Mouse (Mus musculus) heart, postnatal 4 days (tissue): ENCODE measurements around the gene Pi4kb. TPM values are rescaled to one million over a fixed set of nuclear protein-coding genes. Genes with fewer than 3 reads are reported as not detected.
"Not testable (repeated sequence)": the region's sequence is repeated elsewhere in the genome, so short reads cannot be mapped to it uniquely, and the experiment has no call there.

Source experiments
- DNase-seq: peaks from one replicate; pipeline ENCODE4 v3.0.0; 2021
- total RNA-seq, 2 experiments: library from RNA; stranded (reverse); gene quantifications; 2 replicates each; pipeline ENCODE4 v1.2.3; 2021

Gene Pi4kb
- total RNA-seq, 2 experiments from 2014 or later: 33.4 to 36.5 TPM

DNA sequence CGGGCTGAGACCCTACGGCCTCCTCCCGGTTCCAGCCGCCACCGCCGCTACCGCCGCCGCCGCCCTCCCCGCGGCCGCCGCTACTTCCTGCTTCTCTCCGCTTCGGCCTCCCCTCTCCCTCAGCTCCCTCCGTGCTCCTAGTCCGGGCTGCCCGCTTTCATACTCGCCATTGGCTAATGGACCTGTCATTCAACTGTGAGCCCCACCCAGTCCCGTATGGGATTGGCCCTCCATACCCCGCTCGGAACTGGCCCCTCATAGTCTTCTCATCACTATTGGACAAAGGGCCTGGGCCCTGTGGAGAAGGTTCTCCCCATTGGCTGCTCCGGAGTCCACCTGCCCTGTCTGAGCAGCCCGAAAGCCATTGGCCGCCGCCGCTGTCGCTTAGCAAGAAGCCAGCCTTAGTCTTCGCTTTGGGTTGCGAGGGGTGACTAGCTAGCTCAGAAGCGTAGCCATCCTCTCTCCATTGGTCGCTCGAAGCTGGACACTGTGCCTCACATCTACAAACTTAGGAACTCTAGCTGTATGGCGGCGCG lies 40.9 kb downstream of the Pi4kb start, which contains the start of gene Zfp687:
Gene Zfp687 (minus strand): TSS at position 112 of the 536 bp plus-strand sequence.
- peak; percentile 100 for DNase-seq

DNA sequence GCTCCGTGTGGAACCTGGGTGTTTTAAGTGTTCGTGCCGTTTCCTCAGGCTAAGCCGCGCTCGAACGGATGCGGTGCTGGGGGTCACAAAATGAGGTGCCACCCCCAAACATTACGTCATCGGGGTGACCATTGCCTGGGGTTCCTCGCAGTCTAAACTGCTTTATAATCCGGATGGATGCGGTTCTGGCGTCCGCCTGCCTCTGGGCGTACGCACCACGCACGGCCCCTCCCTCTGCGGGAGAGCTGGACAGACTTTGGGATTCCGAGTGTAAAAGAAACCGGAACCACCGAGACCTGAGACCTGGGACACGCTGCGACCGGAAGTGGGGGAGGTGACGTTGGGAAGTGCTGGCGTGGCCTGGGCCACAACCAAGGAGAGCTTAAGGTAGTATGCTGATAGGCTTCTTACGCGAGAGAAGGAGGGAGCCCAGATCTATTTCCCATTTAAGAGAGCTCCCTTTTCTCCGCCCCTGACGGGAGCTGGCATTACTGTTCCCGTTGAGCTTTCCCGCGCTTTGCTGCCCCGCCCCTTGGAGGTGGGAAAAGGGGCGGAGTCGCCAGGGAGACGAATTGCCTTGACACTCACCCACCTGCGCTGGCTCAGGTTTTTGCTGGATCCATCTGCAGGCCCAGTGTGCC lies 41.5 kb downstream of the Pi4kb start:
- peak; percentile 93 for DNase-seq

DNA sequence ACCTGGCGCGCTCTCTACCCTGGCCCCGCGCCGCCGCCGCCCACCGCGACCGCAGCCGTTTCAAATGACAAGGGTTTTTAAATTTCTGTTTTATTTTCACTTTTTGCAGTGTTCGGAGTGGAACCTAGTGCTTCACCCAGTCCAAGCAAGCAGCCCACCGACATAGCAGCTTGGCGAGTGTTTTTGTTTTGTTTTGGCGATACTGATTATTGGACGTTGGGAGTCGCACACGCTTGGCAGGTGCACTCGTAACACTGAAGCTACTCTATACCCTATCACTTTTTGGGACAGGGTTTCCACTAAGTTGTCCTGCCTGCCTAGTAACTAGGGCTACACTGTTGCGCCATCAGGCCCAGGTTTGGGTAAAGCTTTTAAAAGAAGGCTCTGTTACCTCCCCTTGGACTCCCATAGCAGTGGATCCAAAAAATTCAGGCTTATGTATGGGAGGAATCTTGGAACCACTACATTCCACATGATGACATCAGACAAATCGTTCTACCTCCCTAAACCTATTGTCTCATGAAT lies 42.1 kb downstream of the Pi4kb start:
- DNase-seq: no peak

DNA sequence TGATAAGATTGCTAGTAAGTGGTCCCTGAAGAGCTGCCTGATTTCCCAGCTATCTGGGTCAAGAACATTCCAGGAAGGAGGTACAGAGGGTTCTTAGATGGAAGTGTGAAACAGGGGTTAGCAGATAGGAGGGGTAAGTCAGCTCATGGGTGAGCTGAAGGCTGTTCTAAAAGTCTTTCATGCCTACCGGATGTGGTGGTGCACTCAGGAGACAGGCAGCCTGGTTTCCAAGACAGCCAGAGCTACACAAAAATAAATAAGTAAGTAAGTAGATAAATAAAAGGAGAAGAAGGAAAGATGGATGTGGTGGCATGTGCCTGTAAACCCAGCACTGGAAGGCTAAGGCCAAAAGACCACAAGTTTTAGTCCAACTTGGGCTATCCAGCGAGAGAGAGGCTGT lies 44.2 kb downstream of the Pi4kb start:
- no peak for DNase-seq

DNA sequence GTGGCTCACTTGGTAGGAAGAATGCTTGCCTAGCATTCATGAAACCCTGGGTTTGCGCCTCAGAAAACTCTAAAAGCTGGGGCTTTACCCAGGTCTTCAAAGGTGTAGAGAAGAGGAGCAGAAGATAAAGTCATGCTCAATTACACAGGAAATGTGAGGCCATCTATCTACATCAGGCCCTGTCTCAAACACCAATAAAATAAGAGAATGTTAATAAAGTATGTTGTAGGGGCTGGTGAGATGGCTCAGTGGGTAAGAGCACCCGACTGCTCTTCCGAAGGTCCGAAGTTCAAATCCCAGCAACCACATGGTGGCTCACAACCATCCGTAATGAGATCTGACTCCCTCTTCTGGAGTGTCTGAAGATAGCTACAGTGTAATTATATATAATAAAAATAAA lies 46.4 kb downstream of the Pi4kb start:
- DNase-seq: not testable (repeated sequence)

DNA sequence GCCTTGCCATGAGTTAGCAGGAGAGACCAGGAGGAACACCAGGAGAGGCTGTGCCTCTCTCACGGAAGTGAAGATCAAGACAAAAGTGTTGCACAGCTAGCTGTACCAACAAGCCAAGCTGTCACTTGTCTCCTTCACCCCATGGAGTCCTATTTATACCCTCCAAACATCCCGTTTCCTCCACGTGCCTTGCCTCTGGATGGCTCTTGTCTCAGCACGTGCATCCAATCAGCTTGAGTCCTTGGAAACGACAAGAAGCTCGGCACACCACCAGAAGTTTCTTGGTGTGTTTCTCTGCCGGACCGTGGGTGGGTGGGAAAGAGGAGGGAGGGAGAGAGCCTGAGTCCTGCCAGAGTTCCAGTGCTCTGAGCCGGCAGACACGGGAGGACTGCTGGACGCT lies 50.0 kb downstream of the Pi4kb start:
- DNase-seq: peak; percentile 78

DNA sequence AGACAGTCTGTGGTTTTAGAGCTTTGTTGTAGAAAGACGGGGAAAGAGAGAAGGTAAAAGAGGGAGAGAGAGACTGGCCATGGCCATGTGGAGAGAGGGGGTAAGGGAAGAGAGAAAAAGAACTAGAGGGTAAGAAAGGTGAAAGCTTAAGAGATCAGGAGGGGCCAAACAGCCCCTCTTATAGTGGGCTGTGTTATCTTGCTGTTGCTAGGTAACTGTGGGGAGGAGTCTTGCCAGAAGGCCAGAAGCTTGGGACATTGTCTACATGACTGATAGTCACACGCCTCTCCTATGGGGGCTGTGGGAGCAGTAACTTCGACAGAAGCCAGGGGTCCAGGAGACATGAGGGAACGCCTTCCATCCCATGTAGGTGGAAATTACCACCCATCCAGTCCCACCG lies 50.7 kb downstream of the Pi4kb start:
- no peak for DNase-seq

DNA sequence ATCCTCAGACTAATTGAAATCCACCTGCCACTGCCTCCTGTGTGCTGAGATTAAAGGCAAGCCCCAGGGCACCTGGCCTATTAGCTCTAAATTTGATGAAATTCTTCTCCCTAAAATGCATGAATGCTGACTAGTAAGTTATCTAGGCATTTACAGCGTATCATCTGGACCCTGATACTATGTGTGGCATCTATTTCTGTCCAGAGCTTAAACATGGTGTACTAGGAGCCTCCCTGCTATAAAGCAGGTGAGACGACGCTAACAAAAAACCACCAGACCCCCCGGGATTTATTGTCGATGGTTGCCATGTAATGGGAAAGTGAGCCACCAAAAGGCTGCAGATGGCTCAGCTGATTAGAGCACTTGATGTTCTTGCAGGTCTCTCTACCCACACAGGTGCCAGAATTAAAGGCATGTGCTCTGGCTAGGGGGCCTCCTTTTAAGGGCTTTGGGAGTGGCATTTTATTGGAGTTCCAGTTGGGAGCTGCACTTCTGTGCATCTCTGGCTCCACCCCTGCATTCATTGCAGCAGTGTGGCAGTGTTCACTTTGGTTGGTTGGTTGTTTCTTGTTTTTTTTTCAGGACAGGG lies 52.6 kb downstream of the Pi4kb start:
- no peak for DNase-seq

DNA sequence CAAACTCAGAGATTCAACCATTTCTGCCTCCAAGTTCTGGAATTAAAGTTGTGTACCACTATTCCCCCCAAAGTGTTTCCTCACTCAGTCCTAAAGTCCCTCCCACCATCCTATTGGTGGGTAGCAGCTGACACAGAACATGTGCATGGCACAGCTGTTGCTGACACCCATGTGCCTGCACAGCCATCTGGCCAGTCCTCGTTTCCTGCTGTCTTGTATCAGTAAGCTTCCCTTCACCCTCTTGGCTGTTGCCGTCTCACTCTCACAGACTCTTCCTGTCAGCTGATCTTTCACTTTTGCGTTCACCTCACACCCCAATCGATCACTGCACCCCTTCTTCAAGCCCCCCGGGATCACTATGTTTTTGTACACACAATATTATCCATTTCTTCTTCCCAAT lies 53.2 kb downstream of the Pi4kb start:
- DNase-seq: no peak

DNA sequence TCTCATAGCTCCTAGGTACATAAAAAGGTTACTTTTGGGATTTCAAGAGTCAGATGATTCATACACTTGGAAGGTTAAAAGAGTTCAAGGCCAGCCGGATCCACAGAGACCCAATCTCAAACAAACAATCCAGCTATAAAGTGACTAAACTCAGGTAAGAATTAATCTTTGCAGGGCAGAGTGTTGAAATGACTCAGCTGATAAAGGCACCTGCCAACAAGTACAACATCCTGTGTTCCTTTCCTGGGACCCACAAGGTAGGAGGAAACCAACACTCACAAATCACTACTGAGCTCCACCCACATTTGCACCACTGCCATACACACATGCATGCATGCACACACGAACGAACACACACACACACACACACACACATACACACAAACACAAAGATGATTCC lies 54.1 kb downstream of the Pi4kb start:
- no peak for DNase-seq

DNA sequence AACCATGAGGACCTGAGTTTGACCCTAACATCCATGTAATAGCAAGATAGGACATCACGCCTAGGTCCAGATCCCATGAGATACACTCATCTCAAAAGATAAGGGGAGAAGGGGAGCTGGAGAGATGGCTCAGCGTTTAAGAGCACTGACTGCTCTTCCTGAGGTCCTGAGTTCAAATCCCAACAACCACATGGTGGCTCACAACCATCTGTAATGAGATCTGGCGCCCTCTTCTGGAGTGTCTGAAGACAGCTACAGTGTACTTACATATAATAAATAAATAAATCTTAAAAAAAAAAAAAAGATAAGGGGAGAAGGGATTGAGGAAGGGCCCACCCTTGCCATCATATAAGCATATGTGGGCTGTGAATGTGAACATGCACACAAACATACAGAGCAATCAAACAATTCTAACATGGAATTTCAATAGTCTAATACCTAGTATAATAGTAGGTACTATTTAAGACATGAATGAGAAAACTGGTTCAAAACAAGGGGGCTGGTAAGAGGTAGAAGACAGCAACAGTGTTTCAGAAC lies 54.8 kb downstream of the Pi4kb start:
- DNase-seq: not testable (repeated sequence)

DNA sequence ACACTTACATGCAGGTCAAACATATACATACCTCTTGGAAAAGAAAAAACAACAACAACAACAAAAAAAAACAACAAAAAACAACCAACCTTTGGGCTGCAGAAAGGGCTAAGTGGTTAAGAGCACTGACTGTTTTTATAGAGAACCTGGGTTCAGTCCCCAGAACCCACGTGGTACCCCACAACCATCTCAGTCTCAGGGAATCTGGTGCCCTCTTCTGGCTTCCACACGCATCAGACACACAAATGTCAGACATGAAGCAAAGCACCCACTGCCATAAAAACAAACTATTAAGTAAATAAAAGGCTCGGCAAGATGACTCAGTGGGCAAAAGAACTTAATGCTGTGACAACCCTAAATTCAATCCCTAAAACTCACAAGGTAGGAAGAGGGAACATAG lies 55.4 kb downstream of the Pi4kb start:
- DNase-seq: no peak

DNA sequence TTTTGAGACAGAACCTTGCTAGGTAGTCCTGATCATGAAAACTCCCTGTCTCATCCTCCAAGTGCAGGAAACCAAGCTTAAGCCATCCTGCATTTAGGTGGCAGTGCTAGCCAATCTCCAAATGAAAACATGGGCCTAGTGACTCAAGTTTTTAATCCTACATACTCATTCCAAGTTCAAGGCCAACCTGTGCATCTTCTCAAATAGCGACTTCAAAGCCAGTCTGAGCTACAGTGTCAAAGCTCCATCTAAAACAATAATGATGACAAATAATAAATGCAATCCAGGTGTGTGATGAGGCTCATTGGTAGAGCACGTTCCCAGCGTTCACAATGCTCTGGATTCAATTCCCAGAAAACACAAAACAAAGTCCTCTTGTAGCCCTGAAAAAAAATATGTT lies 67.1 kb downstream of the Pi4kb start:
- DNase-seq: no peak

DNA sequence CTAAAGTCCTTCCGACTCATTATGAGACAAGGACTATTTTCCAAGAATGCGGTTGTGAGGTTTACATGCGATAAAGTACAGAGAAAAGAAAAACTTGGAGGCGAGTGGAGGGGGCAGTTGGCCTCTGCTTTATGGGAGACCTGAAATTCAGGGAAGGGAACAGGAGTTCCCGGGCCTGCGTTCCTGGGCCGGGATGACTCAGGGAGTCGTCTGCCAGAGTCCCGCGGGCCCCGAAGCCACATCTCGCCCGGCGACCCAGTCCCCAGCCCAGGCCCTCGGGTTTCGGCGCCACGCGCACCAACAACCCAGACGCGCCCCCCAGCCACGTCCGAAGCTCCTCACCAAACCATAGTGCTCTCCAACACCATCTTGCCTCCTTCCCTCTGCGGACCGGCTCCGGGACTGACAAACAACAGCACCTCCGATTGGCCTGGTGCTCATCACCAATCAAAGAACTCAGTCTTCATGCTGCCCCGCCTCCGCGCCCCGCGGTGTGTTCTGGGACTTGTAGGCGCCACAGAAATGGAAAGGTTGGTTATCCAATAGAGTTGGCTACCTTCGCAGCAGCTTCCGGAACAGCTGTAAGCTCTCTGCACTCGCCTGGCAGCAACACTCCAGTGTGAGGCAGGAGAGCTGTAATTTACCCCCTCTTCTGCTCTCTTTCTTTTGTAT lies 67.8 kb downstream of the Pi4kb start, which contains the start of gene Psmd4:
Gene Psmd4 (minus strand): TSS at position 449 of the 672 bp plus-strand sequence.
- DNase-seq: peak; percentile 98

DNA sequence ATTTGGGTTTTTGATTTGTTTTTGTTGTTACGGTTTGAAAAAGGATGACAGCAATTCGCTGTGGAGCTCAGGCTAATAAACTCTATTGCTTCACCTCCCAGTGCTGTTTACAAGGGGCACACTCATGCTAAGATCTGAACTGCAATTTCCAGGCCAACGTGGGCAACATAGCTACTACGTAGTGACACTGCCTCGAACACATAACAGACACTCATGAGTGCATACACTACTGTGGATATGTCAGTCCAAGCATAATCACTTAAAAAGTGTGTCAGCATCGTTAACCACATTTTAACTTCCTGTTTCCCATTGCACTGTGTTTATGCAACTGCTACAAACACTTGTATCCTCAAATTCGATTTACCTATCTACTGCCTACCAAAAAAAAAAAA lies 68.3 kb downstream of the Pi4kb start:
- no peak for DNase-seq

DNA sequence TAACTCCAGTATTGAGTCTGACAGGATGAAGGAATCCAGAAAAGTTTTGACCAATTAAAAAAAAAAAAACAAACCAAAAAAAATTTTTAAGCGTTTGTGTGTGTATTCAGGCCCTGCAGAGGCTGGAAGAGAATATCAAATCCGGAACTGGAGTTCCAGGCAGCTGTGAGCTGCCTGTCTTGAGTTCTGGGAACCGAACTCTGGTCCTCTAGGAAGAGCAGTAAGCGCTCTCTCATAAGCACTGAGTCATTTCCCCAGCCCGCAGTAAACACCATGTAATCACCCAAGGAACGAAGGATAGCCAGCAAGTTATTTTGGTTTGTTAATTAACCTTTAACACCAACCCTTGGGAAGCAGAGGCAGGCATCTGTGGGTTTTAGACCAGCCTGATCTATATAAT lies 68.7 kb downstream of the Pi4kb start:
- no peak for DNase-seq

DNA sequence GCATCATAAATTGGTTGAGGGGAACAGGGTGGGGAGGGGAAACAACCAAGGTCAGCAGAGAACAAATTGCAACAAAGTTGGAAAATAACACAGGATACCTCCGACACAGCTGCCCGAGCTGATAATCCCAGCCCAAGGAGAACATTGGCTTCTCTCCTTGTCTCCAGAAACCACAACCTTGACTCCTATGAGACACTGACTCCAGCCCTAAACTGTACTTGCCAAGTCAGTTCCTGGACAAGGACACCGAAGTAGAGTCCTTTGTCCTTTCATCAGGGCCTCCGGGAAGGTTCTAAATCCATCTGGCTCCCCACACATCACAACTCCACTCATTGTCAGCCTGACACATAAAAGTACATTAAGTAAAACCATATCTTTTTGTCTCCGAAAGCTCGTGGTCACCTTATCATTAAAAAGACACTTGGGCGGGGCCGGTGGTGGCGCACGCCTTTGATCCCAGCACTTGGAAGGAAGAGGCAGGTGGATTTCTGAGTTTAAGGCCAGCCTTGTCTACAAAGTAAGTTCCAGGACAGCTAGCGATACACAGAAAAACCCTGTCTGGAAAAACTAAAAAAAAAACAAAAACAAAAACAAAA lies 72.0 kb downstream of the Pi4kb start:
- DNase-seq: no peak

DNA sequence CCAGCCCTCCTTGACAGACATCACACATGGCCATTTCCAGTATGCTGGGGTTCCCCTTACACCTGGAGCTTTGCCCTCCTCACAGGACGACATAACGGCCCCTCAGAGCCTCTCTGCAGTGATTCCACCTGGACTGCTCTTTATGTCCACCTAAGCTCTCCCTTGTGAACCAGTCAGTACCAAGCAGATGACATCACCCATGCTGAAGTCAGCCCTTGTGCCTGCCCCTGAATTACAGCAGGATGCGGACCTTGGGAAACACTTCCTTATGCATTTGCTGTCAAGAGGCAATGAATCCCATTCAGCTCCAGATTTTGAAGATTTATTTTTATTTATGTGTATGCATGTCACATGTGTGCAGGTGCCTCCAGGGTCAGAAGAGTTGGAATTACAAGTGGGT lies 73.4 kb downstream of the Pi4kb start:
- no peak for DNase-seq

DNA sequence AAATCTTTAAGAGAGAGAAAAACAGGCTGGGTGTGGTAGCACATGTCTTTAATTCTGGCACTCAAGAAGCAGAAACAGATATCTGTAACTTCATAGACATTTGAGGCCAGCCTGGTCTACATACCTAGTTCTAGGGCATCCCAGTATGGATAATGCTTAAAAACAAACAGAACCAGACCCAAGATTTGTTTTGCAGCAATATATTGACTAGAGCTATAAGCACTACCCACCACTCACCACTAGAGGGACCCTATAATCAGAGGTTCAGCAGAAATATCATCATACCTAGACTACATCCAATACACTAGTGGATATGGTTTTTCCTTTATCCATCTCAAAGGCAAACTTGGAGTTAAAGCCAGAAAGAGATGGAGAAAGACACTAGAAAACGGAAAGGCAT lies 78.4 kb downstream of the Pi4kb start:
- peak; percentile 53 for DNase-seq

DNA sequence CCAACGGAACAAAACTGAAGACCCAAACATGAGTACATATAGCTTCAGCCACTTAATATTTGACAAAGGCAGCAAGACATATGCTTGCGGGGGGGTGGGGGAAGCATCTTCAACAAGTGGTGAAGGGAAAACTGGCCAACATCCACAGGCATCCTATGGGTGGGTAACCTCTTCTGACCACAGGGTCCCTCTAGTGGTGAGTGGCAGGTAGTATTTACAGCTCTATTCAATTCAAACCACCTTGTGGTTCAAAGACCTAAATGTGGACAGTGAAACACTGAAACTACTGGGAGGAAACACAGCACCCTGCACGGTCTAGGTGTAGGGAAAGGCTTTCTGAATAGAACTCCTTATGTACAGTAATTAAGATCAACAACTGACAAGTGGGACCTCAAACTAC lies 79.2 kb downstream of the Pi4kb start:
- DNase-seq: peak; percentile 33

DNA sequence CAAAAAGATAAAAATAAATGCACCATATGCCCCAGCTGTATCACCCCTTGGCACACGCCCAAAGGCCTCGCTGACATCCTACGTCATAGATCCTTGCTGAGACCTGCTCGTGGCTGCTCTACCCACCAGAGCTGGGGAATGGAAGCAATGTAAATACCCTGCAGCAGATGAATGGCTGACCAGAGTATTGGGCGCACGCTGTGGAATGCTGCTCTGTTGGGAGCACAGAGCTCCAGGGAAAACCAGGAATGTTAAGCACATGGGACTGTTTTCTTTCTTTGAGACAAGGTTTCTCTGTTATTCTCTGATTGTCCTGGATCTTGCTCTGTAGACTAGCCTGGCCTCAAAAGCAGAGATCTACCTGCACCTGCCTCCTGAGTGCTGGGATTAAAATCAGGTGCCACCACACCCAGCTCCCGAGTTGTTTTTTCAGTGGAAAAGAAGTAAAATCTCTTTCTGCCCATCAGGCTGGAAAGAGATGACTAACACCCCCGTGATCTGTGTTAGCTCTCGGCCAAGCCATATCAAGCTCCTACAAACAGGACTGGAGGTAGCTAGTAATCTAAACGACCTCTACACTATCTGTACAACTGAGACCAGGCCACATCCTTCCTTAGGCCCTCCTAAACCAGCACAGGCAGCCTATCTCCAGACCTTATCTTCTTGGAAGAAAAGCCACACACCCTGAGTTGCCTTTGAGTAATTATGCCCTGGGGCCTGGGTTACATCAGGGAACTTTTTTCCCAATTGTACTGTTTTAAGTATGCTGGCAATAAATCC lies 80.1 kb downstream of the Pi4kb start:
- DNase-seq: peak; percentile 52

DNA sequence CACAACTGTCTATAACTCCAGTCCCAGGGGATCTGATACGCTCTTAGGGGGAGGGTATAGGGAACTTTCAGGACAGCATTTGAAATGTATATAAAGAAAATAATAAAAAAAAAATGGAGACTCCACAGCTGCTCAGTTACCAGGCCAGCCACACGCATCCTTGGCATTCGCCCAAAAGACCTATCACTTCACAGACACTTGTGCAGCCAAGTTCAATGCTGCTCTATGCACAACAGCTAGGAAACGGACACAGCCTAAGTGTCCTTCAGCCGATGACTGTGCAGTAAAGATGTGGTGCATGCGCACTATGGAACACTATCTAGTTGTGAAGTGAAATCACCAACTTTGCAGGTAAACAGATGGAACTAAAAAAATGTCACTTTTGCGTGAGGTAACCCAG lies 81.7 kb downstream of the Pi4kb start:
- DNase-seq: no peak
